Comparison of ENCODE assay signal across 9 mouse cellular contexts in genomic region chr12:99269396-99269795, GRCm38 (mm10).
DNase-seq lines count a peak whose midpoint lies in the region; ATAC-seq and TF ChIP-seq lines count a peak whose summit lies in the region.
"Had no signal": no experiment of that assay in that cellular context is flagged by ENCODE, and none has a peak within 500 bp of the region (broad histone marks: within the 10 kb centered on the region; RNA-seq: fewer than 3 reads in every experiment).

No protein-coding gene starts in this region.

- TF ChIP-seq EP300 in heart, postnatal 0 days (IDR thresholded peaks at IDR 0.05; ENCODE audit: low read depth): 0 out of 2 replicates have a peak, but pooled peaks have one; percentile 49

- peak; percentile 51; the same call in 1 of the 2 replicates for ATAC-seq in intestine, embryonic 15.5 days
- ATAC-seq in intestine, postnatal 0 days: no peak
- 0 out of 2 replicates have a peak, but pooled peaks have one; percentile 18 for ATAC-seq in forebrain, embryonic 12.5 days (ENCODE audit: low FRiP score)
- ATAC-seq in heart, postnatal 0 days (ENCODE audit: insufficient read depth, low read depth): peak; percentile 66
- peak; percentile 37 for ATAC-seq in lung, embryonic 16.5 days (ENCODE audit: low read depth)
- no peak for ATAC-seq in megakaryocyte progenitor cell, adult 5-6 weeks (replicated peaks; ENCODE audit: poor library complexity)

- H3K4me1 ChIP-seq in intestine, embryonic 15.5 days (replicated peaks): peaks cover 6% of the 10 kb centered on the region; the same call in 1 of the 2 replicates
- peaks cover 4% of the 10 kb centered on the region; the same call in 1 of the 2 replicates for H3K4me1 ChIP-seq in intestine, postnatal 0 days (replicated peaks; ENCODE audit: control insufficient read depth, insufficient read depth, low read length)
- H3K4me1 ChIP-seq in forebrain, embryonic 12.5 days: peaks cover 50% of the 10 kb centered on the region
- peaks cover 34% of the 10 kb centered on the region for H3K4me1 ChIP-seq in heart, postnatal 0 days (ENCODE audit: control insufficient read depth, insufficient read depth)
- H3K4me1 ChIP-seq in lung, embryonic 16.5 days (replicated peaks; ENCODE audit: control insufficient read depth, insufficient read depth, low read length): peaks cover 25% of the 10 kb centered on the region

- H3K4me3 ChIP-seq in intestine, embryonic 15.5 days (replicated peaks): no peak overlapping the region
- no peak overlapping the region for H3K4me3 ChIP-seq in intestine, postnatal 0 days (ENCODE audit: low read depth, low read length)
- no peak overlapping the region for H3K4me3 ChIP-seq in forebrain, embryonic 12.5 days (replicated peaks)
- no peak overlapping the region for H3K4me3 ChIP-seq in heart, postnatal 0 days (ENCODE audit: low read depth, low read length)
- no peak overlapping the region for H3K4me3 ChIP-seq in lung, embryonic 16.5 days (ENCODE audit: low read length)

- DNase-seq in heart, postnatal 0 days (ENCODE audit: low spot score): peak; percentile 74
- no peak for DNase-seq in left cerebral cortex, adult 11 months (ENCODE audit: low spot score)
- DNase-seq in frontal cortex, postnatal 36 days (ENCODE audit: low spot score in 2 of 2): no peak

- H3K4me2 ChIP-seq in intestine, embryonic 15.5 days (replicated peaks): no peak overlapping the region
- H3K4me2 ChIP-seq in intestine, postnatal 0 days (replicated peaks; ENCODE audit: low read depth): no peak overlapping the region
- no peak overlapping the region for H3K4me2 ChIP-seq in forebrain, embryonic 12.5 days
- H3K4me2 ChIP-seq in heart, postnatal 0 days (ENCODE audit: low read depth, low read length): 0 out of 2 replicates have a peak overlapping the region, but pooled peaks have one; percentile 2
- no peak overlapping the region for H3K4me2 ChIP-seq in lung, embryonic 16.5 days (ENCODE audit: low read depth, low read length)

- no peak for TF ChIP-seq CTCF in intestine, postnatal 0 days (IDR thresholded peaks at IDR 0.05; ENCODE audit: low read depth)
- no peak for TF ChIP-seq CTCF in heart, postnatal 0 days (IDR thresholded peaks at IDR 0.05; ENCODE audit: low read depth)

- WGBS in intestine, embryonic 15.5 days: 62% methylated on average over 8 of the region's 8 CpGs
- whole genome bisulfite sequencing in intestine, postnatal 0 days: 62% methylated on average over 8 of the region's 8 CpGs
- WGBS in forebrain, embryonic 12.5 days: 55% methylated on average over 8 of the region's 8 CpGs
- 28% methylated on average over 8 of the region's 8 CpGs for WGBS in heart, postnatal 0 days
- 40% methylated on average over 8 of the region's 8 CpGs for WGBS in lung, embryonic 16.5 days

- no peaks in the 10 kb centered on the region for H3K36me3 ChIP-seq in intestine, embryonic 15.5 days
- H3K36me3 ChIP-seq in intestine, postnatal 0 days (ENCODE audit: control insufficient read depth, insufficient read depth): no peaks in the 10 kb centered on the region
- H3K36me3 ChIP-seq in forebrain, embryonic 12.5 days (replicated peaks): no peaks in the 10 kb centered on the region
- H3K36me3 ChIP-seq in heart, postnatal 0 days (replicated peaks; ENCODE audit: control insufficient read depth, insufficient read depth, low read length): no peaks in the 10 kb centered on the region
- no peaks in the 10 kb centered on the region for H3K36me3 ChIP-seq in lung, embryonic 16.5 days (ENCODE audit: control insufficient read depth, insufficient read depth, low read length)

- no peak overlapping the region for H3K27ac ChIP-seq in intestine, embryonic 15.5 days
- no peak overlapping the region for H3K27ac ChIP-seq in intestine, postnatal 0 days (ENCODE audit: low read depth, low read length)
- H3K27ac ChIP-seq in forebrain, embryonic 12.5 days: no peak overlapping the region
- H3K27ac ChIP-seq in heart, postnatal 0 days (ENCODE audit: low read depth): peak overlapping the region; percentile 40; the same call in 1 of the 2 replicates
- no peak overlapping the region for H3K27ac ChIP-seq in lung, embryonic 16.5 days (ENCODE audit: low read length)
- H3K27ac ChIP-seq: macrophage had no signal

- no peaks in the 10 kb centered on the region for H3K27me3 ChIP-seq in intestine, embryonic 15.5 days (replicated peaks)
- no peaks in the 10 kb centered on the region for H3K27me3 ChIP-seq in intestine, postnatal 0 days (replicated peaks; ENCODE audit: control insufficient read depth, insufficient read depth, low read length)
- 0 out of 2 replicates have a peak, but pooled peaks cover 3% of the 10 kb centered on the region for H3K27me3 ChIP-seq in forebrain, embryonic 12.5 days
- H3K27me3 ChIP-seq in heart, postnatal 0 days (ENCODE audit: control insufficient read depth, insufficient read depth, low read length): no peaks in the 10 kb centered on the region
- no peaks in the 10 kb centered on the region for H3K27me3 ChIP-seq in lung, embryonic 16.5 days (ENCODE audit: control insufficient read depth, insufficient read depth, low read depth, low read length)

- H3K9me3 ChIP-seq in intestine, embryonic 15.5 days: no peaks in the 10 kb centered on the region
- no peaks in the 10 kb centered on the region for H3K9me3 ChIP-seq in intestine, postnatal 0 days (ENCODE audit: control insufficient read depth)
- H3K9me3 ChIP-seq in forebrain, embryonic 12.5 days: no peaks in the 10 kb centered on the region
- no peaks in the 10 kb centered on the region for H3K9me3 ChIP-seq in heart, postnatal 0 days (replicated peaks; ENCODE audit: control insufficient read depth, low read length)
- peaks cover 2% of the 10 kb centered on the region; the same call in 1 of the 2 replicates for H3K9me3 ChIP-seq in lung, embryonic 16.5 days (ENCODE audit: control insufficient read depth, low read length)

- no peak overlapping the region for H3K9ac ChIP-seq in intestine, embryonic 15.5 days
- no peak overlapping the region for H3K9ac ChIP-seq in intestine, postnatal 0 days (ENCODE audit: low read depth, low read length)
- H3K9ac ChIP-seq in forebrain, embryonic 12.5 days: no peak overlapping the region
- no peak overlapping the region; the same call in 1 of the 2 replicates for H3K9ac ChIP-seq in heart, postnatal 0 days (replicated peaks; ENCODE audit: low read depth, low read length)
- H3K9ac ChIP-seq in lung, embryonic 16.5 days (ENCODE audit: low read length): no peak overlapping the region

Comparison
In these comparisons a context has a peak if more than half of its experiments do, and no peak if none do; other contexts are left out.
1. ATAC-seq: peak in intestine, embryonic 15.5 days (single experiment), forebrain, embryonic 12.5 days (single experiment), heart, postnatal 0 days (single experiment) and lung, embryonic 16.5 days (single experiment); none in intestine, postnatal 0 days (single experiment) and megakaryocyte progenitor cell, adult 5-6 weeks (single experiment).